Mouse (Mus musculus) cerebellum, adult 18-20 months (tissue): ENCODE results near the gene Trpv4.

ENCODE experiments used
- DNase-seq, 2 experiments: peaks; one replicate each; pipeline ENCODE4 v3.0.0; 2021

Trpv4 gene

GRCm38 (mm10) chr5:114617809-114618208, 40.4 kb downstream of the Trpv4 start:
- no peak for DNase-seq

GRCm38 (mm10) chr5:114616336-114617061, 41.7 kb downstream of the Trpv4 start:
- no peak for DNase-seq

GRCm38 (mm10) chr5:114614863-114615262, 43.4 kb downstream of the Trpv4 start:
- no peak for DNase-seq

- DNase-seq = peak in 1 of 2 experiments; percentile 26
These were observed 46.1 kb downstream of the Trpv4 start for GRCm38 (mm10) chr5:114611968-114612608.

- no peak for DNase-seq
These were observed 47.0 kb downstream of the Trpv4 start for GRCm38 (mm10) chr5:114611256-114611655.

- DNase-seq = peak; percentile 78 to 86
These were observed 49.7 kb downstream of the Trpv4 start for GRCm38 (mm10) chr5:114608516-114608915.

GRCm38 (mm10) chr5:114607651-114608050, 50.6 kb downstream of the Trpv4 start:
- peak; percentile 78 to 84 for DNase-seq

GRCm38 (mm10) chr5:114605981-114606380, 52.2 kb downstream of the Trpv4 start:
- no peak for DNase-seq

GRCm38 (mm10) chr5:114604781-114605290, 53.4 kb downstream of the Trpv4 start:
- no peak for DNase-seq

GRCm38 (mm10) chr5:114603975-114604374, 54.2 kb downstream of the Trpv4 start:
- no peak for DNase-seq

GRCm38 (mm10) chr5:114602012-114602411, 56.2 kb downstream of the Trpv4 start:
- DNase-seq = no peak

- no peak for DNase-seq
These were observed 60.6 kb downstream of the Trpv4 start for GRCm38 (mm10) chr5:114597652-114598051.

GRCm38 (mm10) chr5:114597222-114597621, 61.0 kb downstream of the Trpv4 start:
- no peak for DNase-seq

GRCm38 (mm10) chr5:114596604-114597003, 61.6 kb downstream of the Trpv4 start:
- DNase-seq = no peak

- no peak for DNase-seq
These were observed 63.4 kb downstream of the Trpv4 start for GRCm38 (mm10) chr5:114594741-114595241.

- no peak for DNase-seq
These were observed 64.3 kb downstream of the Trpv4 start for GRCm38 (mm10) chr5:114593949-114594348.

- DNase-seq = no peak
These were observed 64.9 kb downstream of the Trpv4 start for GRCm38 (mm10) chr5:114593161-114593821.

- DNase-seq = no peak
These were observed 65.6 kb downstream of the Trpv4 start for GRCm38 (mm10) chr5:114592463-114593160.

- no peak for DNase-seq
These were observed 67.1 kb downstream of the Trpv4 start for GRCm38 (mm10) chr5:114591151-114591561.

GRCm38 (mm10) chr5:114590043-114590913, 67.9 kb downstream of the Trpv4 start:
- DNase-seq = no peak

GRCm38 (mm10) chr5:114589454-114589853, 68.8 kb downstream of the Trpv4 start:
- no peak for DNase-seq

GRCm38 (mm10) chr5:114589026-114589425, 69.2 kb downstream of the Trpv4 start:
- no peak for DNase-seq
